Mouse (Mus musculus) MEL (cell line): ENCODE measurements around the gene 1700001P01Rik. TPM values are rescaled to one million over a fixed set of nuclear protein-coding genes. Genes with fewer than 3 reads are reported as not detected.

Experiments used
- DNase-seq: peaks from one replicate; pipeline ENCODE4 v3.0.0; 2011; ENCODE audit warnings: low read depth, low spot score
- H3K27ac ChIP-seq: 2 replicates; pipeline ENCODE4 v1.5.1; 2012; ENCODE audit warnings: low read depth, mild to moderate bottlenecking, control low read depth, low read length, moderate library complexity; ENCODE audit not compliant: control insufficient read depth
- H3K27me3 ChIP-seq, 2 experiments: fragments of 150-350 bp in 1 of 2; sonication (generic) in 1 of 2; 2 replicates each; pipeline ENCODE4 v1.6.1; 2012; ENCODE audit warnings: low read length in 2 of 2, mild to moderate bottlenecking in 2 of 2, improper control_type of control experiment in 1 of 2, moderate library complexity in 1 of 2; ENCODE audit not compliant: insufficient read depth in 2 of 2, control insufficient read depth in 1 of 2
- H3K36me3 ChIP-seq, 2 experiments: 2 replicates each; pipeline ENCODE4 v1.6.1; 2012 to 2014; ENCODE audit warnings: low read length in 2 of 2, improper control_type of control experiment in 1 of 2, inconsistent platforms in 1 of 2, mild to moderate bottlenecking in 1 of 2; ENCODE audit not compliant: insufficient read depth in 2 of 2, control insufficient read depth in 1 of 2
- H3K4me1 ChIP-seq, 2 experiments: fragments of 150-350 bp in 1 of 2; sonication (generic) in 1 of 2; 2 replicates each; pipeline ENCODE4 v1.6.1; 2012; ENCODE audit warnings: low read length in 2 of 2, improper control_type of control experiment in 1 of 2, mild to moderate bottlenecking in 1 of 2; ENCODE audit not compliant: insufficient read depth in 2 of 2, control insufficient read depth in 1 of 2
- H3K4me3 ChIP-seq, 2 experiments: fragments of 150-350 bp in 1 of 2; sonication (generic) in 1 of 2; 2 replicates each; pipeline ENCODE4 v1.5.1; 2012; ENCODE audit warnings: low read depth in 2 of 2, low read length in 2 of 2, mild to moderate bottlenecking in 2 of 2, moderate library complexity in 2 of 2, control low read depth in 1 of 2, improper control_type of control experiment in 1 of 2; ENCODE audit not compliant: control insufficient read depth in 1 of 2, insufficient read depth in 1 of 2
- H3K79me2 ChIP-seq: 2 replicates; pipeline ENCODE4 v1.6.1; 2012; ENCODE audit warnings: mild to moderate bottlenecking, low read length, moderate library complexity; ENCODE audit not compliant: control insufficient read depth, poor library complexity, insufficient read depth
- H3K9ac ChIP-seq: 2 replicates; pipeline ENCODE4 v1.6.1; 2012; ENCODE audit warnings: low read depth, mild to moderate bottlenecking, control low read depth, low read length, moderate library complexity; ENCODE audit not compliant: control insufficient read depth, poor library complexity, severe bottlenecking
- H3K9me3 ChIP-seq: fragments of 150-350 bp; sonication (generic); replicated peaks from 2 replicates; pipeline ENCODE4 v1.6.1; 2012; ENCODE audit warnings: mild to moderate bottlenecking, low read length, improper control_type of control experiment, moderate library complexity; ENCODE audit not compliant: insufficient read depth
- BHLHE40 ChIP-seq: IDR thresholded peaks from 2 replicates; pipeline ENCODE4 v1.6.1; 2012; ENCODE audit warnings: low read depth, mild to moderate bottlenecking, inconsistent platforms, low read length, improper control_type of control experiment, borderline replicate concordance
- CHD1 ChIP-seq: IDR thresholded peaks from 2 replicates; pipeline ENCODE4 v1.6.1; 2012; ENCODE audit warnings: low read depth, mild to moderate bottlenecking, inconsistent platforms, low read length, improper control_type of control experiment
- CHD2 ChIP-seq: IDR thresholded peaks from 2 replicates; pipeline ENCODE4 v1.6.1; 2011; ENCODE audit warnings: low read length, improper control_type of control experiment
- E2F4 ChIP-seq: IDR thresholded peaks from 2 replicates; pipeline ENCODE4 v1.6.1; 2011; ENCODE audit warnings: low read depth, low read length, improper control_type of control experiment, borderline replicate concordance
- ELF1 ChIP-seq: IDR thresholded peaks from 2 replicates; pipeline ENCODE4 v1.6.1; 2014; ENCODE audit warnings: low read depth, mild to moderate bottlenecking, inconsistent platforms, low read length, improper control_type of control experiment, moderate library complexity
- GABPA ChIP-seq: IDR thresholded peaks from 2 replicates; pipeline ENCODE4 v1.6.1; 2012; ENCODE audit warnings: low read depth, mild to moderate bottlenecking, inconsistent platforms, low read length, improper control_type of control experiment, moderate library complexity
- HCFC1 ChIP-seq: IDR thresholded peaks from 2 replicates; pipeline ENCODE4 v1.6.1; 2012; ENCODE audit warnings: low read depth, mild to moderate bottlenecking, inconsistent platforms, low read length, improper control_type of control experiment, moderate library complexity
- JUND ChIP-seq: IDR thresholded peaks from 2 replicates; pipeline ENCODE4 v1.6.1; 2011; ENCODE audit warnings: low read depth, mild to moderate bottlenecking, improper control_type of control experiment, low read length
- MAX ChIP-seq: IDR thresholded peaks from 2 replicates; pipeline ENCODE4 v1.6.1; 2011; ENCODE audit warnings: low read length, improper control_type of control experiment
- MAZ ChIP-seq: IDR thresholded peaks from 2 replicates; pipeline ENCODE4 v1.6.1; 2012; ENCODE audit warnings: low read depth, mild to moderate bottlenecking, inconsistent platforms, low read length, improper control_type of control experiment
- MXI1 ChIP-seq: IDR thresholded peaks from 2 replicates; pipeline ENCODE4 v1.6.1; 2011; ENCODE audit warnings: mild to moderate bottlenecking, low read depth, low read length, improper control_type of control experiment
- MYB ChIP-seq: IDR thresholded peaks from 2 replicates; pipeline ENCODE4 v1.6.1; 2011; ENCODE audit warnings: mild to moderate bottlenecking, low read depth, low read length, improper control_type of control experiment
- MYC ChIP-seq: IDR thresholded peaks from 2 replicates; pipeline ENCODE4 v1.6.1; 2011; ENCODE audit warnings: low read depth, mild to moderate bottlenecking, low read length, improper control_type of control experiment, moderate library complexity
- NELFE ChIP-seq: IDR thresholded peaks from 2 replicates; pipeline ENCODE4 v1.6.1; 2011; ENCODE audit warnings: low read depth, low read length, improper control_type of control experiment
- NRF1 ChIP-seq: IDR thresholded peaks from 2 replicates; pipeline ENCODE4 v1.6.1; 2014; ENCODE audit warnings: low read depth, mild to moderate bottlenecking, inconsistent platforms, low read length, improper control_type of control experiment, moderate library complexity; ENCODE audit not compliant: poor library complexity, insufficient read depth, severe bottlenecking
- POLR2A ChIP-seq, 2 experiments: IDR thresholded peaks; 2 replicates each; pipeline ENCODE4 v1.6.1; 2011 to 2012; ENCODE audit warnings: low read length in 2 of 2, mild to moderate bottlenecking in 2 of 2, control low read depth in 1 of 2, improper control_type of control experiment in 1 of 2, low read depth in 1 of 2, moderate library complexity in 1 of 2; ENCODE audit not compliant: control insufficient read depth in 1 of 2, insufficient read depth in 1 of 2, poor library complexity in 1 of 2
- POLR2AphosphoS2 ChIP-seq: IDR thresholded peaks from 2 replicates; pipeline ENCODE4 v1.6.1; 2011; ENCODE audit warnings: low read length, improper control_type of control experiment
- POLR2AphosphoS5 ChIP-seq: IDR thresholded peaks from 2 replicates; pipeline ENCODE4 v1.6.1; 2012; ENCODE audit warnings: low read depth, borderline replicate concordance, mild to moderate bottlenecking, inconsistent platforms, low read length, moderate library complexity, mixed read lengths
- SIN3A ChIP-seq: IDR thresholded peaks from 2 replicates; pipeline ENCODE4 v1.6.1; 2012; ENCODE audit warnings: low read length, improper control_type of control experiment, inconsistent platforms
- SMC3 ChIP-seq: IDR thresholded peaks from 2 replicates; pipeline ENCODE4 v1.6.1; 2011; ENCODE audit warnings: low read depth, low read length, improper control_type of control experiment
- TBP ChIP-seq: IDR thresholded peaks from 2 replicates; pipeline ENCODE4 v1.8.0; 2011; ENCODE audit warnings: low read depth, low read length, improper control_type of control experiment
- UBTF ChIP-seq: IDR thresholded peaks from 2 replicates; pipeline ENCODE4 v1.6.1; 2012; ENCODE audit warnings: low read depth, mild to moderate bottlenecking, inconsistent platforms, low read length, improper control_type of control experiment, moderate library complexity, borderline replicate concordance; ENCODE audit not compliant: insufficient read depth
- USF2 ChIP-seq, 2 experiments: IDR thresholded peaks; 2 replicates each; pipeline ENCODE4 v1.6.1; 2011 to 2012; ENCODE audit warnings: improper control_type of control experiment in 2 of 2, low read length in 2 of 2, borderline replicate concordance in 1 of 2, inconsistent platforms in 1 of 2, low read depth in 1 of 2, mild to moderate bottlenecking in 1 of 2; ENCODE audit not compliant: insufficient read depth in 1 of 2
- ZKSCAN1 ChIP-seq: IDR thresholded peaks from 2 replicates; pipeline ENCODE4 v1.6.1; 2012; ENCODE audit warnings: low read depth, mild to moderate bottlenecking, inconsistent platforms, low read length, improper control_type of control experiment, moderate library complexity
- ZMIZ1 ChIP-seq: IDR thresholded peaks from 2 replicates; pipeline ENCODE4 v1.6.1; 2012; ENCODE audit warnings: low read depth, mild to moderate bottlenecking, inconsistent platforms, low read length, improper control_type of control experiment, moderate library complexity
- ZNF384 ChIP-seq: IDR thresholded peaks from 2 replicates; pipeline ENCODE4 v1.6.1; 2012; ENCODE audit warnings: low read depth, mild to moderate bottlenecking, inconsistent platforms, low read length, improper control_type of control experiment
- polyA plus RNA-seq, 2 experiments: library from polyadenylated mRNA; stranded (reverse) in 1 of 2; unstranded in 1 of 2; fragments of >175 nt in 1 of 2; fragments of >200 nt in 1 of 2; gene quantifications; 2 replicates each; pipeline versions ENCODE4 v1.2.1 to v1.2.4; 2012; ENCODE audit warnings: low replicate concordance in 2 of 2, low read depth in 1 of 2; ENCODE audit not compliant: insufficient read length in 2 of 2, insufficient read depth in 1 of 2, missing spikeins in 1 of 2
- total RNA-seq: library from RNA; depleted of rRNA; stranded (reverse); fragments of 300-350 nt; gene quantifications from 2 replicates; pipeline ENCODE4 v1.2.3, GENCODE M21; 2012

1700001P01Rik gene
- total and polyA plus RNA-seq, 3 experiments = 0.43 to 0.69 TPM; not detected in 1

DNA sequence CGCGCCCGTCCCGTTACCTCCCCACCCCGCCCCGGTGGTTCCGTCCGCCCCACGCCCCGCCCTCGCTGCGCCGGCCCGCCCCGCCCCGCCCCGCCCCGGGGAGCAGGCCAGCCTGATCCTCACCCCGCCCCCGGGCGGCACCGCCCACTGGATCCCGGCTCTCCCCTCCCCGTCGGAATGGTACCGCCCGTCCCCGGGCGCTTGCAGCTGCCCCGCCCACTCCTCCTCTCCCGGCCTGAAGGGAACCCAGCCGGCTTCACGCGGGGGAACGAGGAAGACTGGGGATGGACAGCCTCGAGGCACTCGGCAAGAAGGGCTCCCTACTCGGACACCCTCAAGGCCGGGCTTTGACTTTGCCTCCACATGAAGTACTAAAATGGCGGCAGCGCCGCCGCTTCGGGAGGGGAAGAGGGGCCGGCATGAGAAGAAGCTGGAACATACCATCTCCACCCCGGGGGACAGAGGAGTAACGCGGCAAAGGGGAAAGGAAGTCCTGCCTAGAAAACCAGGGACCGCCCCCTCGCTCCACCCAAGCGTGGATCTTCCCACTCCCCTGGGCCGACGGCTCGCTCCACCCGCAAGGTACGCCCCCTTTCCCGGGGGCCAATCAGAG lies 30.9 kb downstream of the 1700001P01Rik start (continued):
- TF ChIP-seq ZMIZ1 (no peak), HCFC1 (peak; percentile 69; the same call in 1 of the 2 replicates)

DNA sequence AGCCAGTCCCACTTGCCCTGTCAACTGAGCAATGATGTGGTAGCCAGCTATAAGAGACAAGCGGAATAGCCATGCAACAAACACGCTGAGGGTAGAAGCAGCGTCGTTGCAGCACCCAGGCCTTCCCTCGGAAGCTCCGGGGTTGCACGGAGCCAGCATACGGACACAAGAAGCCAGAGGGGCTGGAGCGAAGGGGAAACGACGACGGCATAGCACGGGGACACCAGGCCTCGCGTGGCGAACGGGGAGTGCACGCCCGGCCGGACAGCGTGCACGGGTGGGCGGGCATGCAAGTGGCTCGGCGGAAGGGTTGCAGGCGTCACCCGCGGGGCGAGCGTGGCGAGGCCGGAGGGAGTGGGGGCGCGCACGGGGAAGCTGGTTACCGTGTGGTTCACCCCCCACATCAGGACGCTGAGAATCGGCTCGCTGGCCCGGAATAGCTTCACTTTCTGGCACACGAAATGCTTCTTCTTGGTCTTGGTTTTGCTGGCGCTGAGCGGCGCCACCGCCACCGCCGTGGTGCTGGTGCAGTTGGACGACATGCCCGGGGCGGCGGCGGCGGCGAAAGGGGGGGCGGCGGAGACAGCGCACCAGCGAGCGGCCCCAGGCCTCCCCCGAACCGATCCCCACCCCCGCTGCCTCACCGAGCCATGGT lies 31.5 kb downstream of the 1700001P01Rik start, which contains the start of gene Pip4k2b:
Gene Pip4k2b, minus strand, starts transcription at position 642 of the 655 bp plus-strand sequence.
- peaks cover 0 to 6% of the 10 kb centered on the region in 2 experiments; a peak in 2 of 4 replicates for H3K36me3 ChIP-seq
- no peaks in the 10 kb centered on the region for H3K9me3 ChIP-seq
- H3K4me1 ChIP-seq = peaks cover 2 to 7% of the 10 kb centered on the region in 2 experiments; a peak in 2 of 4 replicates
- H3K79me2 ChIP-seq = peaks cover 39% of the 10 kb centered on the region
- no peaks in the 10 kb centered on the region for H3K27me3 ChIP-seq
- TF ChIP-seq ZKSCAN1 (0 out of 2 replicates have a peak, but pooled peaks have one; percentile 20), MAZ (no peak; the same call in 1 of the 2 replicates), POLR2AphosphoS2 (no peak), CHD2 (no peak), ELF1 (no peak), MXI1 (peak; percentile 90), UBTF (peak; percentile 89; the same call in 1 of the 2 replicates), SIN3A (peak; percentile 75), MAX (peak; percentile 30; the same call in 1 of the 2 replicates), JUND (no peak), E2F4 (peak; percentile 46; the same call in 1 of the 2 replicates), NELFE (peak; percentile 57; the same call in 1 of the 2 replicates), MYC (peak; percentile 81; the same call in 1 of the 2 replicates), POLR2A (IDR thresholded peaks at IDR 0.05; ENCODE audit: control insufficient read depth in 1 of 2, insufficient read depth in 1 of 2, low read depth in 1 of 2, low read length in 2 of 2, poor library complexity in 1 of 2) (0 out of 4 replicates have a peak, but pooled peaks of 1 of the 2 experiments have one; percentile 34)
- peak within 1 kb of the TSS; percentile 86 to 89 for H3K4me3 ChIP-seq
- H3K27ac ChIP-seq = peak within 1 kb of the TSS; percentile 93
- peak within 1 kb of the TSS; percentile 97 for H3K9ac ChIP-seq
- peak; percentile 78 for DNase-seq

GRCm38 (mm10) chr11:97743423-97743822 lies 32.3 kb downstream of the 1700001P01Rik start:
- Histone ChIP-seq H3K36me3 (peaks cover 0 to 4% of the 10 kb centered on the region in 2 experiments; a peak in 1 of 4 replicates), H3K9me3 (no peaks in the 10 kb centered on the region), H3K4me3 (peak overlapping the region; percentile 86 to 89), H3K9ac (peak overlapping the region; percentile 97), H3K27ac (peak overlapping the region; percentile 73), H3K4me1 (peaks cover 0 to 7% of the 10 kb centered on the region in 2 experiments; a peak in 1 of 4 replicates), H3K27me3 (no peaks in the 10 kb centered on the region), H3K79me2 (peaks cover 39% of the 10 kb centered on the region)
- peak; percentile 62 for DNase-seq
- no peak for TF ChIP-seq CHD2
- TF ChIP-seq BHLHE40 = no peak
- no peak for TF ChIP-seq CHD1
- TF ChIP-seq MYB = no peak
- no peak for TF ChIP-seq MYC
- TF ChIP-seq POLR2AphosphoS2 = no peak
- no peak for TF ChIP-seq USF2 (IDR thresholded peaks at IDR 0.05; ENCODE audit: borderline replicate concordance in 1 of 2, insufficient read depth in 1 of 2, low read depth in 1 of 2, low read length in 2 of 2)
- TF ChIP-seq GABPA = no peak
- TF ChIP-seq MAZ = no peak
- no peak for TF ChIP-seq JUND
- TF ChIP-seq TBP = no peak; the same call in 1 of the 2 replicates
- TF ChIP-seq NRF1 = no peak
- TF ChIP-seq ZNF384 = no peak
- no peak for TF ChIP-seq POLR2AphosphoS5
- TF ChIP-seq SMC3 = no peak
